Mouse (Mus musculus) hindbrain, embryonic 14.5 days (tissue): ENCODE results near the gene Gipr. TPM values are rescaled to one million over a fixed set of nuclear protein-coding genes. Genes with fewer than 3 reads are reported as not detected.

Experiments
- ATAC-seq: fragments of 200-750 bp; cut with Nextera tagmentation; 2 replicates; pipeline ENCODE4 v1.8.0; 2017; ENCODE audit warnings: moderate number of reproducible peaks, mild to moderate bottlenecking, moderate TSS enrichment, moderate library complexity; ENCODE audit not compliant: low FRiP score
- DNase-seq: peaks from one replicate; pipeline ENCODE4 v3.0.0-alpha.2; 2015; ENCODE audit warnings: low spot score
- H3K27ac ChIP-seq: fragments of 300-500 bp; sonication (generic); 2 replicates; pipeline ENCODE4 v1.5.1; 2014; ENCODE audit warnings: mild to moderate bottlenecking, moderate library complexity
- H3K27me3 ChIP-seq: fragments of 300-500 bp; sonication (generic); 2 replicates; pipeline ENCODE4 v1.6.1; 2014; ENCODE audit warnings: mild to moderate bottlenecking, low read length, mixed read lengths; ENCODE audit not compliant: control insufficient read depth, insufficient read depth
- H3K36me3 ChIP-seq: fragments of 300-500 bp; sonication (generic); replicated peaks from 2 replicates; pipeline ENCODE4 v1.6.1; 2014; ENCODE audit not compliant: control insufficient read depth, insufficient read depth
- H3K4me1 ChIP-seq: fragments of 300-500 bp; sonication (generic); replicated peaks from 2 replicates; pipeline ENCODE4 v1.6.1; 2014; ENCODE audit warnings: antibody characterized with exemption, low read length, mixed read lengths; ENCODE audit not compliant: control insufficient read depth, insufficient read depth
- H3K4me2 ChIP-seq: fragments of 300-500 bp; sonication (generic); replicated peaks from 2 replicates; pipeline ENCODE4 v1.6.1; 2014; ENCODE audit warnings: mild to moderate bottlenecking, moderate library complexity
- H3K4me3 ChIP-seq: fragments of 300-500 bp; sonication (generic); replicated peaks from 2 replicates; pipeline ENCODE4 v1.5.1; 2014; ENCODE audit warnings: mild to moderate bottlenecking, low read length
- H3K9ac ChIP-seq: fragments of 300-500 bp; sonication (generic); 2 replicates; pipeline ENCODE4 v1.6.1; 2014
- H3K9me3 ChIP-seq: fragments of 300-500 bp; sonication (generic); 2 replicates; pipeline ENCODE4 v1.6.1; 2016; ENCODE audit warnings: low read length; ENCODE audit not compliant: control insufficient read depth
- WGBS: fragments of 180-500 bp; shearing (Covaris S2); extraction: QIAGEN DNeasy Blood & Tissue Kit; methylation state at CpG from one replicate; pipeline ENCODE4 v1.1.7; 2014; 5-methylcytosine and 5-hydroxymethylcytosine counted together
- polyA plus RNA-seq: library from polyadenylated mRNA; unstranded; fragments of >200 nt; fragmentation: Nextera tagmentation; extraction: Ambion mirVana; gene quantifications from 2 replicates; pipeline ENCODE4 v1.2.1, GENCODE M21; 2014

Gipr gene
- polyA plus RNA-seq = 0.62 and 1.1 TPM in 2 replicates

- Histone ChIP-seq H3K36me3 (no peaks in the 10 kb centered on the region), H3K4me2 (peak within 1 kb of the TSS; percentile 36), H3K4me3 (no peak within 1 kb of the TSS), H3K9me3 (no peaks in the 10 kb centered on the region), H3K4me1 (peaks cover 15% of the 10 kb centered on the region; the same call in 1 of the 2 replicates), H3K27me3 (peaks cover 30% of the 10 kb centered on the region), H3K9ac (0 out of 2 replicates have a peak within 1 kb of the TSS, but pooled peaks have one; percentile 22), H3K27ac (no peak within 1 kb of the TSS)
- DNase-seq (peak; percentile 23), ATAC-seq (peak; percentile 29; the same call in 1 of the 2 replicates)
- WGBS = 14% methylated on average over 14 of the region's 14 CpGs
Measured at GRCm38 (mm10) chr7:19165656-19166423, at the start of gene Gipr. Gene Gipr (minus strand): TSS chr7:19166127.

- WGBS = 72% methylated on average over 9 of the region's 9 CpGs
- H3K4me3 ChIP-seq = no peak overlapping the region
- H3K4me1 ChIP-seq = 0 out of 2 replicates have a peak, but pooled peaks cover 3% of the 10 kb centered on the region
- H3K9ac ChIP-seq = no peak overlapping the region
- no peaks in the 10 kb centered on the region for H3K36me3 ChIP-seq
- no peak for DNase-seq
- H3K27me3 ChIP-seq = peaks cover 7% of the 10 kb centered on the region; the same call in 1 of the 2 replicates
- H3K4me2 ChIP-seq = no peak overlapping the region
- no peak overlapping the region for H3K27ac ChIP-seq
- ATAC-seq = no peak
- no peaks in the 10 kb centered on the region for H3K9me3 ChIP-seq
Measured at GRCm38 (mm10) chr7:19214940-19215339, 49.0 kb upstream of the Gipr start.

GRCm38 (mm10) chr7:19214369-19214768, 48.4 kb upstream of the Gipr start:
- no peak for ATAC-seq
- no peak overlapping the region for H3K4me2 ChIP-seq
- no peak for DNase-seq
- H3K4me1 ChIP-seq = 0 out of 2 replicates have a peak, but pooled peaks cover 3% of the 10 kb centered on the region
- no peak overlapping the region for H3K27ac ChIP-seq
- 78% methylated on average over 7 of the region's 7 CpGs for WGBS
- no peak overlapping the region for H3K4me3 ChIP-seq
- H3K36me3 ChIP-seq = no peaks in the 10 kb centered on the region
- no peak overlapping the region for H3K9ac ChIP-seq
- no peaks in the 10 kb centered on the region for H3K9me3 ChIP-seq
- H3K27me3 ChIP-seq = peaks cover 7% of the 10 kb centered on the region; the same call in 1 of the 2 replicates

GRCm38 (mm10) chr7:19213385-19213784, 47.5 kb upstream of the Gipr start:
- WGBS = 80% methylated on average over 2 of the region's 2 CpGs
- no peaks in the 10 kb centered on the region for H3K36me3 ChIP-seq
- peaks cover 7% of the 10 kb centered on the region; the same call in 1 of the 2 replicates for H3K27me3 ChIP-seq
- no peak for DNase-seq
- no peak overlapping the region for H3K4me3 ChIP-seq
- H3K9ac ChIP-seq = no peak overlapping the region
- H3K27ac ChIP-seq = no peak overlapping the region
- ATAC-seq = no peak
- peak overlapping the region; percentile 69; the same call in 1 of the 2 replicates for H3K4me2 ChIP-seq
- 0 out of 2 replicates have a peak, but pooled peaks cover 3% of the 10 kb centered on the region for H3K4me1 ChIP-seq
- no peaks in the 10 kb centered on the region for H3K9me3 ChIP-seq

GRCm38 (mm10) chr7:19211996-19212755, 46.2 kb upstream of the Gipr start, which contains the start of gene Gpr4:
Gene Gpr4 (plus strand): TSS chr7:19212538.
- ATAC-seq = peak; percentile 71
- Histone ChIP-seq H3K27ac (no peak within 1 kb of the TSS), H3K4me3 (peak within 1 kb of the TSS; percentile 40), H3K36me3 (no peaks in the 10 kb centered on the region), H3K4me2 (peak within 1 kb of the TSS; percentile 69), H3K4me1 (0 out of 2 replicates have a peak, but pooled peaks cover 3% of the 10 kb centered on the region), H3K27me3 (peaks cover 7% of the 10 kb centered on the region; the same call in 1 of the 2 replicates), H3K9ac (peak within 1 kb of the TSS; percentile 44), H3K9me3 (no peaks in the 10 kb centered on the region)
- WGBS = 2% methylated on average over 29 of the region's 30 CpGs
- DNase-seq = peak; percentile 27

- no peak for ATAC-seq
- no peak for DNase-seq
- no peak overlapping the region for H3K4me2 ChIP-seq
- no peak overlapping the region for H3K4me3 ChIP-seq
- 0 out of 2 replicates have a peak, but pooled peaks cover 3% of the 10 kb centered on the region for H3K4me1 ChIP-seq
- peaks cover 7% of the 10 kb centered on the region; the same call in 1 of the 2 replicates for H3K27me3 ChIP-seq
- no peaks in the 10 kb centered on the region; the same call in 1 of the 2 replicates for H3K36me3 ChIP-seq
- no peak overlapping the region for H3K9ac ChIP-seq
- WGBS = 55% methylated on average over 5 of the region's 5 CpGs
- H3K9me3 ChIP-seq = no peaks in the 10 kb centered on the region
- H3K27ac ChIP-seq = no peak overlapping the region
Measured at GRCm38 (mm10) chr7:19211041-19211675, 45.2 kb upstream of the Gipr start.

- ATAC-seq = no peak
- peaks cover 11% of the 10 kb centered on the region for H3K36me3 ChIP-seq
- no peaks in the 10 kb centered on the region for H3K9me3 ChIP-seq
- H3K4me3 ChIP-seq = no peak overlapping the region
- H3K4me1 ChIP-seq = no peaks in the 10 kb centered on the region
- 89% methylated on average over 5 of the region's 5 CpGs for WGBS
- H3K27me3 ChIP-seq = peaks cover 7% of the 10 kb centered on the region; the same call in 1 of the 2 replicates
- H3K9ac ChIP-seq = no peak overlapping the region
- no peak overlapping the region for H3K4me2 ChIP-seq
- no peak for DNase-seq
- no peak overlapping the region for H3K27ac ChIP-seq
Measured at GRCm38 (mm10) chr7:19210010-19210409, 44.1 kb upstream of the Gipr start.

GRCm38 (mm10) chr7:19209494-19209893, 43.6 kb upstream of the Gipr start:
- no peak overlapping the region for H3K4me2 ChIP-seq
- peaks cover 16% of the 10 kb centered on the region for H3K36me3 ChIP-seq
- H3K4me1 ChIP-seq = no peaks in the 10 kb centered on the region
- H3K9me3 ChIP-seq = no peaks in the 10 kb centered on the region
- no peak overlapping the region for H3K27ac ChIP-seq
- no peak overlapping the region for H3K9ac ChIP-seq
- peaks cover 7% of the 10 kb centered on the region; the same call in 1 of the 2 replicates for H3K27me3 ChIP-seq
- no peak for DNase-seq
- H3K4me3 ChIP-seq = no peak overlapping the region
- 85% methylated on average over 4 of the region's 4 CpGs for WGBS
- ATAC-seq = no peak
